Mouse (Mus musculus) hematopoietic stem cell, adult 5-6 weeks (primary cell): Measurements from ENCODE around the gene Sorl1. TPM values are rescaled to one million over a fixed set of nuclear protein-coding genes. Genes with fewer than 3 reads are reported as not detected.
A peak's percentile ranks its signal among the peaks of the same experiment; 100 is the strongest.

Experiments
- ATAC-seq, 2 experiments: fragments of 125-278 bp in 1 of 2; replicated peaks in 1 of 2; 2 replicates each; pipeline ENCODE4 v1.8.0; 2016 to 2017; ENCODE audit warnings: inconsistent platforms in 2 of 2, mild to moderate bottlenecking in 2 of 2, moderate number of reproducible peaks in 2 of 2, low read depth in 1 of 2, moderate TSS enrichment in 1 of 2; ENCODE audit not compliant: low FRiP score in 2 of 2, poor library complexity in 2 of 2, severe bottlenecking in 2 of 2, insufficient read depth in 1 of 2, low TSS enrichment in 1 of 2
- total RNA-seq: library from RNA; stranded (forward); fragments of 172-1452, 232-1000 nt; gene quantifications from 2 replicates; pipeline ENCODE4 v1.2.3, GENCODE M21; 2017

The Sorl1 gene
- total RNA-seq, 1 experiment from 2014 or later = 9.5 TPM

- ATAC-seq = no peak
Observed at GRCm38 (mm10) chr9:41936598-41936997, 187.5 kb downstream of the Sorl1 start.

GRCm38 (mm10) chr9:41935979-41936378, 188.1 kb downstream of the Sorl1 start:
- no peak for ATAC-seq

- peak; percentile 17 to 46; a peak in 2 of 4 replicates for ATAC-seq
Observed at GRCm38 (mm10) chr9:41935373-41935971, 188.6 kb downstream of the Sorl1 start.

GRCm38 (mm10) chr9:41934848-41935372, 189.2 kb downstream of the Sorl1 start:
- no peak for ATAC-seq

- no peak for ATAC-seq
Observed at GRCm38 (mm10) chr9:41929986-41930385, 194.1 kb downstream of the Sorl1 start.

- no peak for ATAC-seq
Observed at GRCm38 (mm10) chr9:41925721-41926120, 198.4 kb downstream of the Sorl1 start.

- no peak for ATAC-seq
Observed at GRCm38 (mm10) chr9:41924140-41924539, 200.0 kb downstream of the Sorl1 start.

- no peak for ATAC-seq
Observed at GRCm38 (mm10) chr9:41922416-41922815, 201.7 kb downstream of the Sorl1 start.

GRCm38 (mm10) chr9:41918657-41919380, 205.3 kb downstream of the Sorl1 start:
- ATAC-seq = no peak

- no peak for ATAC-seq
Observed at GRCm38 (mm10) chr9:41918155-41918554, 205.9 kb downstream of the Sorl1 start.

GRCm38 (mm10) chr9:41915571-41915970, 208.5 kb downstream of the Sorl1 start:
- no peak for ATAC-seq

Other genes starting within 250 kb of the Sorl1 start
- gene Sc5d, start 140.0 kb upstream of the Sorl1 start, total RNA-seq = 24.1 and 24.7 TPM in 2 replicates